Mouse (Mus musculus): Measurements from ENCODE around the gene Ryk. TPM values are rescaled to one million over a fixed set of nuclear protein-coding genes. Genes with fewer than 3 reads are reported as not detected.
A peak's percentile ranks its signal among the peaks of the same experiment; 100 is the strongest.

Ryk gene
- polyA plus RNA-seq, 1 experiment from 2014 or later, result 24.1 TPM

DNA sequence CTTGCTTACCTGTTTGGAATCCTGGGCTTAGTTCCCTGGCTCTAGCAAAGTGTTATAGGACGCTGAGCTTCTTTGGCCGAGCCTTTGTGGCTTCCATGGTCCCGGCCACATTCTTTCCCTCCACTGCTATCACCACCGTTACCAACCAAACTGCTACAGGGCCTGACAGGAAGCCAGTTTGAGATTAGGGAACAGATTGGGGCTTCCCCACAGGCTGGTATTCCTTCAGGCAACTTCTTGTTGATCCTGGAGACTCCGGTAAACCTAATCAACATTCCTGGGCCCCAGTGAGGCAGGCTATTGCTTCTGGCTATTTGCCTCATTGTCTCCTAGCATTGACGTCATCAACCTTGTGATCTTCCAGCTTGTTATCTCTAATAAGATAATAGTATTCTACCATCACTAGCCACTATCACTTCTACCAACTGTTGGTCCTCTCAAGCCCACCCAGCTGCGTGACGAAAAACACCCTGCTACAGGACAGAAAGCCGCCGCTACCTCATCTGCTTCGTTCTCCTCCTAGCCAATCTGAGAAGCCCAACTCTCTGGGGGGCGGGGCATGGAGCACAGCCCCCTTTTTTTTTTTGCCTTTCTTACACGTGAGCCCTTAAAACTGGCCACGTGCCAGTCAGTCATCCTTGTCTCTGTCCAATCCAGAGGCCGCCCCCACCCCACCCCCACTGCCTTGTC lies 90.1 kb downstream of the Ryk start:
- WGBS, result 72% methylated on average over 15 of the region's 15 CpGs
- DNase-seq (ENCODE audit: low spot score) (no peak), ATAC-seq (replicated peaks; ENCODE audit: low FRiP score, low read depth) (no peak)
- Histone ChIP-seq H3K4me1 (replicated peaks; ENCODE audit: insufficient read depth, low read length) (no peaks in the 10 kb centered on the region), H3K27me3 (ENCODE audit: insufficient read depth, low read length) (no peaks in the 10 kb centered on the region), H3K27ac (no peak overlapping the region), H3K4me3 (replicated peaks; ENCODE audit: low read depth, low read length) (no peak overlapping the region), H3K36me3 (ENCODE audit: insufficient read depth, low read length) (no peaks in the 10 kb centered on the region), H3K4me2 (ENCODE audit: low read length) (no peak overlapping the region), H3K9ac (ENCODE audit: low read depth, low read length) (no peak overlapping the region), H3K9me3 (replicated peaks; ENCODE audit: low read length) (no peaks in the 10 kb centered on the region)
- TF ChIP-seq CTCF (IDR thresholded peaks at IDR 0.05; ENCODE audit: low read depth), result no peak

DNA sequence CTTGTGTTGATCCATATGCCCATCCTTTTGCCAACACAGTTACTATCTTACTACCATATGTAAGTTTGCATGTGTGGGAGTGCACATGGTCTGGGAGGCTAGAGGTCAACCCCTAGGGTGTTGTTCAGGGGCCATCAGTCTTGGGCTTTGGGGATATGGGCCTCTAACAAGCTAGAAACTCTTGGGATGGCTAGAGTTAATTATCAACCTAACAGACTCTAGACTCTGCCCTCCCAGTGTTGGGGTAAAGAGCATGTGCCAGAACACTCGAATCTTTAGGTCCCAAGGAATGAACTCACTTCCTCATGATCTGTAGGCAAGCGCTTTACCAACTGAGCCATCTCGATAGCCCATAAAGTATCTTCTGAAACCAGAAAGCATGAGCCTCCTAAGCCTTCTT lies 91.4 kb downstream of the Ryk start:
- DNase-seq (ENCODE audit: low spot score) (no peak), ATAC-seq (replicated peaks; ENCODE audit: low FRiP score, low read depth) (peak; percentile 65; the same call in 1 of the 2 replicates)
- Histone ChIP-seq H3K27me3 (ENCODE audit: insufficient read depth, low read length) (no peaks in the 10 kb centered on the region), H3K36me3 (ENCODE audit: insufficient read depth, low read length) (no peaks in the 10 kb centered on the region), H3K4me3 (replicated peaks; ENCODE audit: low read depth, low read length) (no peak overlapping the region), H3K27ac (no peak overlapping the region), H3K9me3 (replicated peaks; ENCODE audit: low read length) (no peaks in the 10 kb centered on the region), H3K9ac (ENCODE audit: low read depth, low read length) (no peak overlapping the region), H3K4me1 (replicated peaks; ENCODE audit: insufficient read depth, low read length) (no peaks in the 10 kb centered on the region), H3K4me2 (ENCODE audit: low read length) (no peak overlapping the region)
- 74% methylated on average over 3 of the region's 3 CpGs for WGBS
- TF ChIP-seq CTCF (IDR thresholded peaks at IDR 0.05; ENCODE audit: low read depth), result no peak

GRCm38 (mm10) chr9:102929776-102930175 lies 95.1 kb downstream of the Ryk start:
- no peaks in the 10 kb centered on the region for H3K4me1 ChIP-seq (replicated peaks; ENCODE audit: insufficient read depth, low read length)
- no peak for TF ChIP-seq CTCF (IDR thresholded peaks at IDR 0.05; ENCODE audit: low read depth)
- H3K27ac ChIP-seq, result no peak overlapping the region
- DNase-seq (ENCODE audit: low spot score) (no peak), ATAC-seq (replicated peaks; ENCODE audit: low FRiP score, low read depth) (no peak)
- H3K4me2 ChIP-seq (ENCODE audit: low read length), result no peak overlapping the region
- WGBS, result 71% methylated on average over 6 of the region's 6 CpGs
- no peaks in the 10 kb centered on the region for H3K36me3 ChIP-seq (ENCODE audit: insufficient read depth, low read length)
- H3K4me3 ChIP-seq (replicated peaks; ENCODE audit: low read depth, low read length), result no peak overlapping the region
- no peaks in the 10 kb centered on the region for H3K27me3 ChIP-seq (ENCODE audit: insufficient read depth, low read length)
- H3K9me3 ChIP-seq (replicated peaks; ENCODE audit: low read length), result no peaks in the 10 kb centered on the region
- no peak overlapping the region for H3K9ac ChIP-seq (ENCODE audit: low read depth, low read length)

- DNase-seq (ENCODE audit: low spot score), result peak; percentile 9
- no peaks in the 10 kb centered on the region for H3K27me3 ChIP-seq (ENCODE audit: insufficient read depth, low read length)
- 0 out of 2 replicates have a peak overlapping the region, but pooled peaks have one; percentile 19 for H3K9ac ChIP-seq (ENCODE audit: low read depth, low read length)
- ATAC-seq (replicated peaks; ENCODE audit: low FRiP score, low read depth), result no peak; the same call in 1 of the 2 replicates
- no peaks in the 10 kb centered on the region for H3K36me3 ChIP-seq (ENCODE audit: insufficient read depth, low read length)
- peak overlapping the region; percentile 43 for H3K4me2 ChIP-seq (ENCODE audit: low read length)
- WGBS, result 49% methylated on average over 20 of the region's 20 CpGs
- H3K27ac ChIP-seq, result no peak overlapping the region
- no peaks in the 10 kb centered on the region for H3K9me3 ChIP-seq (replicated peaks; ENCODE audit: low read length)
- no peak overlapping the region for H3K4me3 ChIP-seq (replicated peaks; ENCODE audit: low read depth, low read length)
- no peak for TF ChIP-seq CTCF (IDR thresholded peaks at IDR 0.05; ENCODE audit: low read depth)
- H3K4me1 ChIP-seq (replicated peaks; ENCODE audit: insufficient read depth, low read length), result no peaks in the 10 kb centered on the region
Measured at GRCm38 (mm10) chr9:102933925-102934721, 99.4 kb downstream of the Ryk start.

- 84% methylated on average over 4 of the region's 4 CpGs for WGBS
- Histone ChIP-seq H3K27me3 (ENCODE audit: insufficient read depth, low read length) (no peaks in the 10 kb centered on the region), H3K9ac (ENCODE audit: low read depth, low read length) (no peak overlapping the region), H3K36me3 (ENCODE audit: insufficient read depth, low read length) (no peaks in the 10 kb centered on the region), H3K4me1 (replicated peaks; ENCODE audit: insufficient read depth, low read length) (no peaks in the 10 kb centered on the region), H3K4me2 (ENCODE audit: low read length) (no peak overlapping the region), H3K27ac (no peak overlapping the region), H3K4me3 (replicated peaks; ENCODE audit: low read depth, low read length) (no peak overlapping the region), H3K9me3 (replicated peaks; ENCODE audit: low read length) (no peaks in the 10 kb centered on the region)
- ATAC-seq (replicated peaks; ENCODE audit: low FRiP score, low read depth) (no peak), DNase-seq (ENCODE audit: low spot score) (no peak)
- no peak for TF ChIP-seq CTCF (IDR thresholded peaks at IDR 0.05; ENCODE audit: low read depth)
Measured at GRCm38 (mm10) chr9:102942221-102942620, 107.5 kb downstream of the Ryk start.

GRCm38 (mm10) chr9:102944891-102945290 lies 110.2 kb downstream of the Ryk start:
- no peak overlapping the region for H3K4me2 ChIP-seq (ENCODE audit: low read length)
- H3K4me1 ChIP-seq (replicated peaks; ENCODE audit: insufficient read depth, low read length), result no peaks in the 10 kb centered on the region
- no peak overlapping the region for H3K4me3 ChIP-seq (replicated peaks; ENCODE audit: low read depth, low read length)
- H3K9ac ChIP-seq (ENCODE audit: low read depth, low read length), result no peak overlapping the region
- H3K27me3 ChIP-seq (ENCODE audit: insufficient read depth, low read length), result no peaks in the 10 kb centered on the region
- H3K36me3 ChIP-seq (ENCODE audit: insufficient read depth, low read length), result no peaks in the 10 kb centered on the region
- H3K9me3 ChIP-seq (replicated peaks; ENCODE audit: low read length), result no peaks in the 10 kb centered on the region
- no peak for DNase-seq (ENCODE audit: low spot score)
- ATAC-seq (replicated peaks; ENCODE audit: low FRiP score, low read depth), result no peak
- WGBS, result 90% methylated on average over 9 of the region's 9 CpGs
- no peak overlapping the region for H3K27ac ChIP-seq
- no peak for TF ChIP-seq CTCF (IDR thresholded peaks at IDR 0.05; ENCODE audit: low read depth)

All from kidney, postnatal 0 days (tissue).